Mouse (Mus musculus): Measurements from ENCODE around the gene Lhpp. TPM values are rescaled to one million over a fixed set of nuclear protein-coding genes. Genes with fewer than 3 reads are reported as not detected.

The Lhpp gene
- polyA plus RNA-seq, 1 experiment from 2014 or later = 21.0 TPM

Other genes starting within 250 kb of the Lhpp start
- gene Oat, start 34.2 kb upstream of the Lhpp start, polyA plus RNA-seq (2015; fragmentation: Nextera tagmentation; extraction: Ambion mirVana) = 73.0 and 77.5 TPM in 2 replicates
- 0.82 and 0.97 TPM in 2 replicates for gene Nkx1-2, start 11.0 kb upstream of the Lhpp start, polyA plus RNA-seq (2015; fragmentation: Nextera tagmentation; extraction: Ambion mirVana)
- 21.7 and 23.4 TPM in 2 replicates for gene Fam53b, start 203.2 kb downstream of the Lhpp start, polyA plus RNA-seq (2015; fragmentation: Nextera tagmentation; extraction: Ambion mirVana)
- 95.7 and 98.9 TPM in 2 replicates for gene Eef1akmt2, start 242.0 kb downstream of the Lhpp start, polyA plus RNA-seq (2015; fragmentation: Nextera tagmentation; extraction: Ambion mirVana)
- gene Abraxas2, start 248.6 kb downstream of the Lhpp start, polyA plus RNA-seq (2015; fragmentation: Nextera tagmentation; extraction: Ambion mirVana) = 37.1 and 41.8 TPM in 2 replicates